Mouse (Mus musculus): ENCODE data around the gene Khk.

The Khk gene

DNA sequence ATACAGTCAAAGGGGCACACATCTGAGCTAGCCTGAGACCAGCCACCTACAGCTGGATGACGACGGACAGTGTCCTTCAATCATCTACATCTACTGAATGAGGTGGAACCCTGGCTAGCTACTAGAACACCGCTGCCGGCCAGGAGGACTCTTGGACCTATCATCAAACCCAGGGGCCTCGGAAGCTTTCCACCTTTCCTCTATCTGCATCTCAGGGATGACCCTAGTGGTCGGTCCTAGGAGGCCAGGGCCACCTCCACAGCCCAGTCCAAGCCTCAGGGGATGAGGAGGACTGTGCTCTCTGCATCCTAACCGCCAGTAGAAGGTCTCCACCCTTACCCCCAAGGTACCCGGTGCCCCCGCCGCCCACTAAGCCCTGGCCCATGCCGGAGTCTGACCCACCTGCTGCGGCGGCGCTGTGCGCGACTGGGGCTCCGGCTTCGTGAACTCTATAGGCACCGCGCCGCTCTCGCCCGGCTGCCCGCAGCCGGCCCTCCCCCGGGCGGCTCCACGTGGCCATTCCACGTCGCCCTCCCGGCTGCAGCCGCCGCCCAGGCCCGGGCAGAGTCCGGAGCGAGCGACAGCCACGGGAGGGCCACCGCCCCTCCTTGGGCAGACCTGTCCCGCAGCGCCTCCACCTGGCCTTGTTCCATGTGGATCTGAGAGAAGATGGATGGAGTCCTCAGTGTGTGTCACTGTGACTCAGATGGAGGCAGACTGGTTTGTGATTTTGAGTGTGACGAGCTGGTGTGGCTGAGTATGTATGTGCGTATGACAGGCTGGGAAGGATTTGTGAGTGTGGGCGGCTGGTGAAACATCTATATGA, 23.9 kb downstream of the Khk start, which contains the start of gene Cgref1:
Cgref1 (minus strand) TSS at position 636 of the 826 bp plus-strand sequence.
- peak; percentile 81 for DNase-seq

DNA sequence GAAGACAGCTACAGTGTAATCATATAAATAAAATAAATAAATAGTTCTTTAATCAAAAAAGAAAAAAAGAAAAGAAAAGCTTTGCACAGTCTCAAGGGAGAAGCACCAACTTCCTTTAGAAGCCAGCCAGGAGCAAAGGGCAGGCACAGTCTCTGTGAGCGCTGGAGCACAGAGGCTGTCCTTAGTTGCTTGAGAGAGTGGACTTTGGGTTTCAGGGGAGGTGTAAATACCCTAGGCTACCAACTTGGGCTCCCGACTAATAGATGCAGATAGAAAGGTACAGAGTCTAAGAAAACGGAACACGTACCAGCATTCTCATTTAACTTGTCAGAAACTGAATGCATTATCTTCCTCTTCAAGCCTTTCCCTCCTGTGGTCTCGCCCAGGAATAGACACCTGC, 27.4 kb downstream of the Khk start:
- no peak for DNase-seq

DNA sequence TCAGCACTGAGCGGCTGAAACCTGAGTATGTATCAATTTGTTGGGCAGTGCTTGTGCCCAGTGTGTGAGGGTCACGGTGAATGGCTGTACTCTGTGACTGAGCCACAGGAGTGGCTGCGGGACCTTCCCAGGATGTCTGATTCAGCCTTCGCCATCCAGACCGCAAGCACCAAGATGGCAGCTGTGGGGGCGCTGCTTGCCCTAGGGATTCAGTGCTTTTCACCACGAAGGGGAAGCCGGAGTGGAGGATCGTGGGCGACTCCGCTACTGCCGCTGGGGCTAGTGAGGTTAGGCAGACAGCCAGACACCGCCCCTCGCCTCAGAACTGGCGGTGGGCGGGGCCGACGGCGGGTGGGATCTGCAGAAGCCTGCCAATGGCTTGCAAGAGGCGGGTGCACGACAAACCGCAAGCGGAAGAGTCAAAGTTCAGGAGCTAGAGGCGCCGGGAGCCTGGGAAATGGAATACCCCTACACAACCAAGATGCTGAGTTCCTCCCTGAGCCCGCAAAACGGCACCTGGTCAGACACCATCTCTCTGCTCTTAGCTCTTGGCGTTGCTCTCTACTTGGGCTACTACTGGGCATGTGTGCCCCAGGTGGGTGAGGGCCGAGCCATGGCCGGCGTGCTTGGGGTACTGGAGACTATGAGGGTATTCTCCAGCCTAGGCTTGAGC, 28.6 kb downstream of the Khk start:
- peak; percentile 88 for DNase-seq

DNA sequence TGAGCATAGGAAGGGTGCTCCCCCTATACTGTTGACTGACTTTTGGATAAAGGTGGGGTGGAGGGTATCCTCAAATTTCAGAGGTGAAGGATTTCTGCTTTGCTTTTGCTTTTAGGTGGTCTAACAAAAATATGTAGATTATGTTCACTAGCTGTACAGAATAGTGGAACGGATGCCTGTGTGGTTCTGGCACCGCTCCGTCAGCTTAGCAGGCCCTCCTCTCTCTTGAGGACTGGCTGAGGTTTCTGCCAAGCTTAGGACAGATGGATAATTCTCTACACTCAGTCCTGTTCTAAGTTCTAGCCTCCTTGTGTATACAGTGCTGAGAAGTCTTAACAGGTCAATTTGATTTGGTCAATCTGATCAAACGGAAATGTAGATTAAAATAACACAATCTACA, 29.2 kb downstream of the Khk start:
- peak; percentile 58 for DNase-seq

DNA sequence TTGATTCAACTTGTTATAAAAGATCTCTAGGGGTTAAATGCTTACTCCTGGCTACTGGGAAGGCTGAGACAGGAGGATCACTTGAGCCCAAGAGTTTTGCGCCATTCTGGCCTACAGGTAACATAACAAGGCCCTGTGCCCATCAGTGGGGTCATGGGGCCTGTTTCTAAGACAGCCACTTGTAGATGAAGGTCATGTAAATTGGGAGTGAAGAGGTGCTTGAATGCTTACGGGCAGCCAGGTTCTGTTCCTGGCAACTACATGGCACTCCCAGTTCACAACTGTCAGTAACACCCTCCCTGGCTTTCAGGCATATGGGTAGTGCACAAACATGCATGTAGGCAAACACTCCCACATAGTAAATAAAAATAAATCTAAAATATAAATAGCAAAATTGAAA, 29.7 kb downstream of the Khk start:
- DNase-seq, result peak; percentile 40

DNA sequence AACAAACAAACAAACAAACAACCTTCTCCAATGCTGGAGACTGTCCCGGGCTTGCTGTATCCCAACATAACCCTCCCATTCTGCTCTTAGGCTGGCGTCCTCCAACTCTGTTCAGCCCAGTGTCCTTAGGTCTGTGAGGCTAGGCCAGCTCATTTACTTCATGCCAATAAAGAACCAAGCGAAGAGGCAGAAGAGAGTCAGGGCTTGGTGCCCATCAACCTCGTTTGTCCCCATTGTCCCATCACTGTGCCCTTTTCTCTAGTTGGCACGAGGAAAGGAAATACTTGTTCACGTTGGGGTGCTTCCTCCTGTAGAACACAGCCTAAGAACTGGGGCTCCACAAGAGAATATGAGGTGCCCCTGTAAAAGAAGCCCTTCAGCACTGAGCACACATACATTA, 30.5 kb downstream of the Khk start:
- peak; percentile 30 for DNase-seq

DNA sequence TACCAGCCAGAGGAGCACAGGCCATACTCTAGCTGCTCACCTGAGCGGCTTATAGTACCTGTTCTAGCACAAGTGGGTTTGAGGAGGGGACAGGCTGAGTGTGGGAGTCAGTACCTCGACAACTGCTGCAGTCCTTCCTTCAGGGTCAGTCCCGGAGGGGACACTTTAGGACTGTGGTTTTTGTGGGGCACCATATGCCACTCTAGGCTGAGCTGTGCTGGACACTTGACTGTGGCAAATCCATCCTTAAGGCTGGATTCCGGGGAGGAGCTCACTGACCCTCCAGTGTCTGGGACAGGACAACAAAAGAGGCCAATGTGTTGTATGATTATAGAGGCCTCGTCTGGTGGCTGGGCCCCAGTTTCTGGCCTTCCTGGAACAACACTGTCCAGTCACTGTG, 31.3 kb downstream of the Khk start:
- DNase-seq, result no peak

DNA sequence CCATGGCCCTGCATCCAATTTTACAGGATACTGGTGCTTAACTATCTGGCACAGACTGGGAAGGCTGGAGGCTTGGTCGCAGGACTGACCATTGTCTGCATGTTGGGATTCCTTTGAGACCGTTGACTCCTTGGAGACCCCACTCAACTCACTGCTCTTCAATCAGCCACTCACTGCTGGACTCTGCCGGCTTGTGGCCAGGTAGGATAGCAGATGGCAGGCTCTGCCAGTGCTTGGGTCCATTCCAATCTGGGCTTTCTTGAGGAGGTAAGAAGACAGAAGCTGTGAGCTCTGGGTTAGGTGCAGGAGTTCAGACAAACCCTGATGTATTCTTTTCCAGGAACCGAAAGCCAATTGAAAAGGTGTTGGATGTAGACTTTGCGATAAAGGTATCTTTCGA, 32.8 kb downstream of the Khk start:
- DNase-seq, result peak; percentile 76

DNA sequence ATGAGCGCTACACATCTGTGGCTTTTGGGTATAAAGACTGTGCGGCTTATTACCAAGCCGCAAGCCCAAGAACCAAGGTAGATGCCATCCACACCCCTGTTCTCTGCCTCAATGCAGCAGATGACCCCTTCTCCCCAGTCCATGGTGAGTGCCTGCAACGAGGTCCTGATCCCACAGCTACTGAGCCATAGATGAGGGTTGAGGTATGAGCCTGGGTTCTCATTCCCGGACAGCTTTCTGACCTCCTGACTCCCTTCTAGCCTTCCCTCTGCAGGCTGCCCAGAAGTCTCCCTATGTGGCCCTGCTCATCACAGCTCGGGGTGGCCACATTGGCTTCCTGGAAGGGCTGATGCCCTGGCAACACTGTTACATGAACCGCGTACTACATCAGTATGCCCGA, 33.3 kb downstream of the Khk start:
- no peak for DNase-seq

DNA sequence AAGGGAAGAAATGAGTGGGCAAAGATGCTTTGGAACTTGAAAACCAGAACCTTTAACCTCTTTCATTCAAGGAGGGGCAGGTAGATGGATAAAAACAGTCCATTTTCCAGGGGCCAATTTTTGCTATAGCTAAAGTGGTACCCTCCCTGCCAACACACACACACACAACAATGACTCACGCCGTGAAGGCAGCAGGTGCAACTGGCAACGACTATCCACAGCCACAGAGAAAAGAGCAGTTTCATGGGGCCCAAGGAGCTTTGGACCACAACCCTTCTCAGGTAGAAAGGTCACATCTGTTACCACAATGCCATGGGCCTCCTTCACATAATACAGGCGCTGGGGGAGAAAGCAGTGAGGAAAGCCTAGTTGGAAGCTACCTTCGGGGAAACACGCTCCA, 34.5 kb downstream of the Khk start:
- DNase-seq, result peak; percentile 32

DNA sequence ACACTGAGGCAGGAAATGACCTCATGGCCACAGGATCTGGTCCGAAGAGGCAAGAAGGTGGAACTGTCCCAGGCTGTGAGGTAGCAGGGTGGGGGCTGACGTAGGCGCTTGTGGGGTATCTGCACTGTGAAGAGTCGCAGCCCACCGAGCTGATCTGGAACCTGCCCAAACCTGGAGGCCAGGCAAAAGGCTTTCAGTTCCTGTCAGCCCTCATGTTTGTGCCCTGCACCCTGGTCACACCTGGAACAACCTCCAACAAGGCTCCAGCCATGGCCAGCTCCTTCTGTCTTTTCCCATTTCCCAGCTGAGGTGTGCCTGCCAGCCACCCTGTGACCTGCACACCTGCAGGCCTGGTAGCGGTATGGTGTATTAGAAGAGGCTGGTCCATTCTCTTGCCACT, 36.7 kb downstream of the Khk start:
- peak; percentile 40 for DNase-seq

DNA sequence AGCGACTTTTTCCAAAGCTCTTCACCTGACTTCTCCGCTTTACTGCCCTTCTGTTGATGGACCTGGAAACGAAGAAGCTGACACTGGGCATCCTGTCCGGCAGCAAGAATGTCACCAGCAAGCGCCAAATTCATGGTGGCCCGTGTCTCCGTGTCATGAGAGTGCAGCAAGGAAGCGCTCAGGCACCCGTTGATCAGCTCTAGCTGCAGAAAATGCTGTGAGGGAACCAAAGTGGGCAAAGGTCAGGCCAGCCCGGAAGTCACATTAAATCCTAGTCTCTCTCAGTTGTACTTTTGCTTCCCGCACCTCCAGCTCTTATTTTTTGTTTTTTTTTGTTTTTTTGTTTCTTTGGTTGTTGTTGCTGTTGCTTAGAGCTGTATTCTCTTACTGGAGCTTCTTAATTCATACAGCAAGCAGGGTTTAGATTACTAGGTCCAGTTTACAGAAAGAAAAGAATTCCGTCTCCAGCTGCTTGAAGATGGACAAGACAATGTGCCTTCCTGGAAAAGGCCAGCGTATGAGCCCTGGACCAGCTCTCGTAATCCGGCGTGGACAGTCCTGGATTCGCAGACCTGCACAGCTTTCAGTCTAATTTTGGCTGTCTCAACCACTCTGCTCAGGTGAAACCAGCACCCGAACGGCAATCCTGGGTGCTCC, 38.1 kb downstream of the Khk start:
- no peak for DNase-seq

DNA sequence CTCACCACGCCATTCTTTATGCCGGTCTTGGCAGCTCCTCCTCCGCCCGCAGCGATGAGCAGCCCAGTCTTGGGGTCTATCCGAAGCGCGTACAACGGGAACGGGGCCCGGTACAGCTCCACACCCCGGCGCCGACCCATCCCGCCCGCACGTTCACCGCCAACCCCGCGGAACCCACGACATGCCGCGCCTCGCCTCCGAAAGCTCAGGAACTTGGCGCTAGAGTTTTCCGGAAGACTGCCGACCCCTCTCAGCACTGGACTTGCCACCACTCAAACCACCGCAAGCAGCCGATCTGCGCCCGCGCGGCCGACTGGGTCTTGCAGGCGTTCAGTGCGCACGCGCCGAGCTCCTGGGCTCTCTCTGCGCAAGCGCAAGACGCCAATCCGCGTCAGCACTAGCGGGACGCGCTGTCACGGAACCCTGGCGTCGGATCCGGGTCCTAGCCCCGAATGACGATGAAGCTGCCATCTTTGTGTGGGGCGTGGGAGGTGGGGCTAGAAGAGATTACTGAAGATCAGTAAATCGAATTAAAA, 38.8 kb downstream of the Khk start, which contains the start of gene Preb:
Preb (minus strand) TSS at position 396 of the 536 bp plus-strand sequence.
- peak; percentile 98 for DNase-seq

DNA sequence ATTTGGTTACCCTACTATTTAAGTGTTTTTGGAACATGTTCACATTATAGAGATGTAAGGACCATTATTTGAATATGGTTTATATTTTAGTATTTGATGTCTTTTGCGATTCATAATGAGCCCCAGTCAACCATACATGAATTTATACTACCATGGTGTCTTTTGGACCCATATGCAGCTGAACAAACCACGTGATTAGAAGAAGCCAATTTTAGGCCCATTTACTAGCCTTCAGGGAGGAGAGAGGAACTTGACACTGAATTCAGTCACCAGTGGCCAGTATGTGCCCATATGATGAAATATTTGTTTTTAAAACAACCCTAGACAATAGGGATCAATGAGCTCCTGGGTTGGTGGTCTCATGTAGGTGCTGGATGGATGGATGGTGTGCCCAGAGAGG, 39.6 kb downstream of the Khk start:
- DNase-seq, result no peak

DNA sequence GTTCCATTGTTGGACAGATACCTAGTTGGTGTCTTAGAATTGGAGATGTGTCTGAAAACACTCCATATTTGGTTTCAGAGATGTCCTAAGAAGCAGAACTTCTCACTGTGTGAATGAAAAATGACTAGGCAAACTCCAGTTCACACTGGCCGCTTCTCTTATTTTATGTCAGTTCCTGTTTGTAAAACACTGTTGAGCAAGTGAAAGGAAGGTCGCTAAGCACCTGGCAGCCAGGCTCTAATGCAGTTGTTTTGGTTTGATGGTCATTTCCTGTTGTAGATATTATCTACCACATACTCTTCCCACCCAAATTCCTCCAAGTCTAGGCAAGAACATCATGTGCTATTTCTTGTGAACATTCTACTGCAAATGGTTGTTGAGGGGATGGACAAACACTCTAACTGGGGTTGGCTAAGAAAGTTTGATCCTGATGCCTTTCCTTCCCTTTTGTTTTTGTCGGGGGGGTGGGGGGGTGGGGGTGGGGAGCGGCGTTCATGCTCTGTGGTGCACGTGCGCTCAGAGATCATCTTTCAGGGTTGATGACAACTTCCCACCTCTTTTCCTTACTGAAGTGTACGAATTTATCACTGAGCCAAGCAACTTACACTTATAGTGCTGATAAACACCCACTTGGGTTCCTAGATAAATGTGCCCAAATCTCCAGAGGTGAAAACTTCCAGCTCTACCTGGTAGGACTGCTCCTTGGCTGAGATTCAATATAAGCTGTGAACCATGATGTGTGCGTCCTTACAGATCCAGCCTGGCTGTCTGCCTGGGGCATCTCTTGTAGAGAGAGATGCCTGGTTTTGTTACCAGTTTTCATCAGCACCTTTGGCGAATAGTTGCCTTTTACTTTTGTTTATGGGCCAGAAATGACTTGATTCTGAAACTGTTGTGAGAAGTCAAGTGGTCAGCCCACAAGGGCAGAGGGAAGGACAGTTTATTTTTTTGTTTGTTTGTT, 40.6 kb downstream of the Khk start:
- DNase-seq, result no peak

DNA sequence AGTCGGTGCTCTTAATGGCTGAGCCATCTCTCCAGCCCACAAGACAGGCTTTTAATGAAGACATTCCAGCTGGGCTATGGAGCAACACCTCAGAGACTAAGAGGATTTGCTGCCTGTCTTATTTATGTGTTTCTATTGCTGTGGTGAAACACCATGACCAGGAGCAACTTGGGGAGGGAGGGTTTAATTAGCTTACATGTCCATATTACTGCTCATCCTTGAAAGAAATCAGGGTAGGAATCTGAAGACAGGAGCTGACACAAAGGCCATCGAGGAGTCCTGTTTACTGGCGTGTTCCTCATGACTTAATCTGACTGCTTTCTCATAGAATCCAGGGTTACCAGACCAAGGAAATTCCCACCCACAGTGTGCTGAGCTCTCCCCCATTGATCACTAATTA, 42.7 kb downstream of the Khk start:
- no peak for DNase-seq

DNA sequence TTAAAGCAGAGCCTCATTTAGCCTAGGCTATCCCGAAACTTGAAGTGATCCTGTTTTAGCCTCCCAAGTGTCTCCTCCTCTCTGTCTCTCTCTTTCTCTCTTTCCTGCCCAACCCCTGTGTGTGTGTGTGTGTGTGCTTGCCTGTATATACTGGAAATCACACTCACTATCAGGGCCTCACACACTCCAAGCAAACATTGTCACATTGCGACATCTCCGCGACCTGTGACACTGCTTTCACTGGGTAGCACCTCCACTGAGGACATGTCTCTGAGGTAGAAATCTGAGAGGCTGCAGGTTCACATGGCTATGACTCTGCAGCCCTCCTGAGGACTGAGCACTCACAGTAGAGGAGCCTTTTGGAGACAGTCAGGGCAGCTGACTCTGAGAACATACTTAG, 45.0 kb downstream of the Khk start:
- DNase-seq, result no peak

DNA sequence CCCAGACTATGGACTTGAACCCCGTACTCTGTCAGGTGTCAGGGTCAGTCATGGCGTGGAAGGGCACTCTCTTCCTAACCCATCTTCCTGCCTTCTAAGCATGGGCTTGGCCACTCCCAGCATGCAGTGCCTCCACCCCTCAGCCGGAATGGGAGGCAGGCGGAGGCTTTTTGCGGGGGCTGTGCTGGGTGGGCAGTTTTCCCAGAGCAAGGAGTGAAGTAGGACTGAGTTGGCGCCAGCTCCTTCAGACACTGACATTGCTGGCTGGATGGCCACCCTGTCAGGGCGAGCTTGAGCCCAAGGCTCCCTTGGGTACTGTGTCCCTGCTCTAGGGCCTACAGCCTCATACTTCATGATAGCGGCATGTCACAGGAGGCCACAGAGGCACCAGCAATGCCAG, 47.2 kb downstream of the Khk start, which contains the start of gene Tcf23:
Tcf23 (plus strand) TSS at position 247 of the 400 bp plus-strand sequence.
- no peak for DNase-seq

DNA sequence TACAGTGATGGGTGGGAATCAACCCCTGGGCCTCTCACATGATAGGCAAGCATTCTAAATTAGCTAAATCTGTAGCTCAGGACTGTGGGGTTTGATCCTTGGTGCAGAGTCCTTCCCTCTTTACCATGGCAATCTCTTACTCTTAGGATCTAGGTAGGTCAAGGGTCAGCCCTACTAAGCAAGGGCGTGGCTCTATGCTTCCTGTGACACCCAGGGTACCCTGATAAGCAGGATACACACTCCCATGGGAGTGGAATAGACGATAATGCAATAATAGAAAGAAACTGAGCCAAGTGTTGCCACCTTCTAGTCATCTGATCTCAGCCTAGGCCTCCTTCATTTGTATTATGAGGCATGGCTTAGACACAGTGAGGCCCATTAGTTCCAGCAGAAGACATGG, 48.2 kb downstream of the Khk start:
- DNase-seq, result no peak

DNA sequence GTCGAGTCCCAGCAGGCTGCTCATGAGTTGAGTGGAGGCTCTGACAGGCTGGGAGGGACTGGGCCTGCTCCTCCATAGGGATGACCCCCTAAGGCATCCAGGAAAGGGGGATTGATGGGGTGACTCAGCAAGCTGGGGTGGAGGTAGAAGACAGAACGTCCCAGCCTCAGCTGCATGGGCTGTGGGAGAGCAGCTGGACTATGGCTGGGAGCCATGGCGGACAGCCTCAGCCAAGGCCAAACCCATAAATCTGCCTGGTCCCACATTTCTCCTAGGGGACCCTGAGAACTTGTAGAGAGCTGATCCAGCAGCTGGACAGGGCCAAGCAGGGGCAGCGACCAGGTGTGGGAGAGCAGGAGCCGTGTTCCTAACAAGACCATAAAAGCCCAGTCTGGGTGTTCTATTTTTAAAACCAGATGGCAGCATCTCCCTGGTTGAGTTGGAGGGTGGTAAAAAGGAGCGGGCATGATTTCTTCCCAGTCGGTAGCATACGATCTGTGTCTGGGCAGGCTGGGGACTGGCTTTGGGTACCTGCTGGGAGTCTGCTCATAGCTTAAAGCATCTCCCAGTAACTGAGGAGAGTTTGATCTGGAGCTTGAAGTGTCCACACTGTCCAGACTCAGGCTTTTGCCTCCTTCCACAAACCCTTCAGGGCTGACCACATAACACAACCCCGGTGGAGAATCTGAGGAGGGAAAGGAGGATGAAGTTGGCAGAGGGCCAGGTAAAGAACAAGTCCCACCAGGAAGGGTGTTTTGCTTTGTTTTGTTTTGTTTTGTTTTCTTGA, 53.8 kb downstream of the Khk start:
- no peak for DNase-seq
